Mouse (Mus musculus) neural tube, embryonic 10.5 days (tissue): ENCODE results near the gene Camk1d.

Experiments
- DNase-seq: peaks from one replicate; pipeline ENCODE4 v3.0.0-alpha.2; 2017; ENCODE audit warnings: low spot score; ENCODE audit errors: extremely low spot score

The Camk1d gene

DNA sequence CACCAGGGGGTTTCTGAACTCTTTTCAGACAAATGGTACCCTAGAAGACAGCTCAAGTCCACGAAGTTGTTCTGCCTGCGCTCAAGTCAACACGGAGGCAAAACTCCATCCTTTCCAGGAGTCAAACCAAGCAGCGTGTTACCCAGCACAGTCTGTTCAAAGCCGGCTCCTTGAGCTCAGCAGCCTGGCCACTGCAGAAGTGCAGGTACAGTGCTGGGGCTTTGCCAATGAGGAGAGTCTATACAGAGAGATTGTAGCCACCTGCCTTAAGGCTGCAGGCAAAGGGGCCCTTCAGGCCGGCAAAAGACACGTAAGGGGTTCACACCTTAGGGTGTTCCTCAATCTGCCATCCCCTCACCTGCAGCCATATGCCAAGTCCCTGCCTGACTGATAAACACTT, 2.1 kb downstream of the Camk1d start:
- no peak for DNase-seq

DNA sequence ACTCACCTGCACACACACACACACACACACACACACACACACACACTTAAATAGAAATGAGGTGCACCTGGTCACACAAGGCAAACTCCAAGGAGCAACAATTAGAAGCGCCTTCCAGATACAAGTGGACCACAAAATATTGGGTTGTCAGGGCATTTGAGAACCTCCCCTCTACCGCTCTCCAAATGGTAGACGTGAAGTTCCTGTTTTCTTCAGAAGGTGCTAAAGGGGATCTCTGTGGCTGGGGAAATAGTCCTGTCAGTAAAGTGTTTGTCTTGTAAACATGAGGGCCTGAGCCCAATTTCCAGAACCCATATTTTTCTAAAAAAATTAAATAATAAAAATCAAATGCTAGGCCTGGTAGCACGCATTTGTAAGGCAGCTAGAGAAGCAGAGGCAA, 4.4 kb downstream of the Camk1d start:
- DNase-seq: no peak

DNA sequence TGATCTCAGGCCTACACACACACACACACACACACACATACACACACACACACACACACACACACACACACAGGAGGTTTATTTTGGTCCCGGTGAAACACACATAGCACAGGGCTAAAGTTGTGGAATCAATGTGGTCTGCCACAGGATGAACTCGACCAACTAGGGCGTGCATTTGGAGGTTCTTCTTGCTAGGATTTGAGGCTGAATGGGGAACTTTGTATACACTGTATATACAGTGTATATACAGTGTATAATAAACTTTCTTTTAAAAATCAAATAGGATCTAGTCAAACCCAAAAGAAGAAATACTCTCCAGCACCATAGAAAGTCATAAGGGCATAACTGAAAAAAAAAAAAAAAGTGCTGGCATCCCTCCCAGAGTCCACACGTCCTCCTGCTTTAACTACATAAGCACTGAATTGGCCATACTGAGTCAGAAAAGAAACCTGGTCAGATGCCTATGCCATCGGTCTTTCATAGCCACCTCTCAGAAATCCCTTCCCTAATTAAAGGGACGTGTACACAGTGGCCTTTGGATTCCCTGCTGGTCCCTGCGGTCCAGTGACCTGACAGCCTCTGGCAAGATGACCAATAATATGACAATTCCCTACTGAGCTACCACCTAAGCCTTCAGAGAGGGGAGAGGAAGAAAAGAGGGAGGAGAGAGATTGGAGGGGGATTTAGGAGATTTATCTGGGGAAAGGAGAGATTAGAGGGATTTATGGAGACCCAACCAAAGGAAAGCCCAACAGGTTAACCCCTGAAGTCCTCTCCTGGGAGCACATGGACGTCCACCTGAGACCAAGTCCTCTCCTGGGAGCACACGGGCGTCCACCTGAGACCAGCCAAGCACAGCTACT, 6.2 kb downstream of the Camk1d start:
- DNase-seq: no peak

DNA sequence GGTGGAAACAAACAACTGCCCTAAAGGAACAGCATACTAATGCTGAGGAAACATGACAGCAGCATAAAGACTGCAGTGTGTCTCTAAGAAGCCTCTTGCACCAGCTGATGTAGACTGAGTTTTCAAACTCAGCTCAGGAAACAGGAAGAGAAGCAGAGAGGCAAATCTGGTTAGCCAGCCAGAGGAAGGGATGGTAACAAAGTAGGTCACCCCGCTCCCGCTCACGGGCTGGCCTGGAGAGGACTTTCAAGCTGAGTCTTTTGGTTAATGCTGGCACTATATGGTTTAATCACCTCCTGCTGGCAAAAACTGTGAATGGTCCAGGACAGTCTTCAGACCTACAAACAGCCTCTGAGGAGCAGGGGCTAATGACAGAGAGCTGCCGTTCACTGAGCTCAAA, 7.7 kb downstream of the Camk1d start:
- no peak for DNase-seq

DNA sequence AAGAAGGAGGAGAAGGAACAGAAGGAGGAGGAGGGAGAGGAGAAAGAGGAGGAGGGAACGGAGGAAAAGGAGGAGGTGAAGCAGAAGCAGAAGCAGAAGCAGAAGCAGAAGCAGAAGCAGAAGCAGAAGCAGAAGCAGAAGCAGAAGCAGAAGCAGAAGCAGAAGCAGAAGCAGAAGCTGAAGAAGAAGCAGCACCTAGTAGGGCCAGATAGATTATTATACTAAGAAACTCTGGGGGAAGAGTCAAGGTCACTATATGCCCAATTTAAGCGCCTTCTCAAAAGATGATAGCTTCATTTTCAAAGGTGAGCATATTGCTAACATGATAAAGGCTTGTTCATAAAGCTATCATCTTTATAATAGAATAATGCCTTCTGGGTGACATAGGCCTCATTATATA, 11.9 kb downstream of the Camk1d start:
- DNase-seq: no peak

DNA sequence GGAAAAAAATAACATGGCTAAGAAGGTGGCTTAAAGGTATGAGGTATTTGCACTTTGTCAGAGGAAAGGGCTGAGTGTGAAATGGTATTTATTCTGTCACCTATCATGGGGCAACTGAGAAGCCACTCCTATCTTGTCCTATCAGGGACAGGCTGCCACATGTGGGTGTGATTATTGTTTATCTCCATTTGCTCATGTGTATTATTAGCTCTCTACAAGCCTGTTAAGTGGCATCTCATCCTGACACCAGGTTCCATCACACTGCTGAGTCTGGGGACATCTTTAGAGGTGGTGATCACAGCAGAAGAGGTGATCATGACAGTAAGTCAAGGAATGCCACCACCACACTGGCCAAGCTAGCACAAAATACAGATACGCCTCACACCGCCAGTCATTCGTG, 13.4 kb downstream of the Camk1d start:
- DNase-seq: no peak

DNA sequence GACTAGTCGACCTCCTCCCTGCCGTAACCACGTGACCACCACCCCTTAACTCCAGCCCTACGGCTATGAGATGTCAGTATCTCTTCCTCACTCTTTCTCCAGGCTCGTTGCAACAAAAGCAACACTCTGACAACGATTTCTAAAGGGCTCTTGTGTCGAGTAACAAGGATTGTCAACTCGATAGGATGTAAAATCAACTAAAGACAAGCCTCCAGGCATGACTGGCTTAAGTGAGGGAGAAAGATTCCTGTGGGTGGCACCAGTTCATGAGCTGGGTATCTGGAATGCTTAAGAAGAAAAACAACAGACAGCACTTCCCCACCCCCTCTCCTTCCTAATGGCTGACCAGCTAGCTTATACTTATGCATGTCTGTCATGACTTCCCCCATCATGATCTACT, 15.9 kb downstream of the Camk1d start:
- DNase-seq: no peak

DNA sequence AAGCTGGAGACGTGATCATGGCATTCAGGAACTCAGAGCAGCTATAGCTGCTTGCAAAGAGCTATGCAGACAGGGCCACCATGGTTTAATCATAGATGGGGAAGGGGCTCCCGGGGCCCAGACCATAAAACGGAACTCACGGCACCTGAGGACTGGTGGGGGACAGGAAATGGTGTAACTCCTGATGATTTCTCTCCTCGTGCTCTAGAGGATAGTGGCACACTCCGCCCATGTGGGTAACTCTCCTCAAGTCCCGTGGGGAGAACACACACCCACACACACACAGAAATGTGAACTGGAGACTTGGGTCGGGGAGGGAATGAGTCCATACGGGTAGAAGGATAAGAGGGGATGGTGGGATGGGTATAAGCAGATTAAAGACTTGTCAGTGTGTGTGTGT, 20.2 kb downstream of the Camk1d start:
- no peak for DNase-seq

DNA sequence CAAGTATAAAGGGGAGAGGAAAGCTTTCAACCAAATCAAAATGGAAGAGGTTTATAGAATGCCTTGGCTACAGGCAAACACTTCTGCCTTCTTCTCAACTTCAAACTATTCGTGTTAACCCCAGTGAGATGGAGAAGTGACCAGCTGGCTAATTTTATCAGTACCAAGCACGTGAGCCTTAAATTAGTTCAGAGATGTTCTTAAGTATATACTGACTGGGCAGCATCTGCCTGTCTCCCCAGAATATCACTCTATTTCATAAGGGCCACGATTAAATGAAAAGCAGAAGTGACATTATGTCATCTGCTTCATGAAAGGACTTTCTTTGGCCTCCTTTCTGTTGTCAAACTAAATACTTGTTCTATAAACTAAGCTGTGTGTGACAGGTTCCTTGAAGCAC, 22.6 kb downstream of the Camk1d start:
- no peak for DNase-seq

DNA sequence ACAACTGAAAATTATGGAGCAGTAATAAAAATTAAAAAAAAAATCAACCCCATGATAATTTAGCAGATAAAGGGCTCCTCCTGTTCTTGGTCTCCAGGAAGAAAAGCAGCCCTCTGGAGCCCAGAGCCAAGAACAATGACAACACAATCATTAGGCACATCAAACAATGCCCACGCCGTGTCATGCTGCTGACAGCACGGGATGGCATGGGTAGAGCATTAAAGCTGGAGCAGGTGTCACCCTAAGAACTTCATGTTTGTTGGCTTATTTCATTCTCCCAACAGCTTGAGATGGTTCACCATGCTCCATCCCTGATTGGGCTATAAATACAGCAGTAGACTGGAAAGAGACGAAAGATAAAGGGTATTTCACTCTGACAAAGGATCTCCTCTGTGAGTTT, 30.9 kb downstream of the Camk1d start:
- no peak for DNase-seq

DNA sequence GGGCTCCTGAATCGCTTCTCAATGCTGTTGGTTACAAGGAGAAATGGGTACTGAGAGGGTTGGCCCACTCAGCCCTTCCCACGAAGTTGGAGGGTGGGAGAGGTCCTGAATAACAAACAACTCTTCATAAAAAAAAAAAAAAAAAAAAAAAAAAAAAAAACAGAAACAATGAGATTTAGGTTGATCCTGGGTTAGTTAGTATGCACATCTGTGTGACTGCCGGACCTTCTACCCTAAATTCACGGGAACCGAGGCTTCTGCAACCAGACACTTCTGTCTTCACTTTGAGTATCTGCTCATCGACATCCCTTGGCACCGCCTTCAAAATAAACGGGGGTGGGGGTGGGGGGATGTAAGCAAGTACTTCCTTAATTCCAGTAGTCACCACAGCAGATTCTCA, 32.4 kb downstream of the Camk1d start:
- DNase-seq: no peak

DNA sequence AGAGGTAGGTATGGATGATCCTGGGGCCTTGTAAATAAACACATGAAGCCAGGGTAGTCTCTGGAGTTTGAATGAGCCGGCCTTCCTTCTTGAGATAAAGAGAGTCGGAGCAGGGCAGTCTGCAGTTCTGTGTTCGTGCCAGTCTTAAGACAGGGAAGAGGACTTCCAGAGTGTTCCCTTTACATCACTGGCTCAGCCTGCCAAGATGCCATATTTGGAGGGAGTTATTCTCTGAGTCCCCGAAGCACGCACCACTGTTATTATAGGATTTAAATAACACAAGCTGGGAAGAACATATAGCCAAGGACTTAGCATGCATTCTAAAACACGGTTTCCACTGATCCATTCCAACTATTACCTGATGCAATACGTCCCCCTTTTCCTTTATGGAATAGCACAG, 33.0 kb downstream of the Camk1d start:
- no peak for DNase-seq

DNA sequence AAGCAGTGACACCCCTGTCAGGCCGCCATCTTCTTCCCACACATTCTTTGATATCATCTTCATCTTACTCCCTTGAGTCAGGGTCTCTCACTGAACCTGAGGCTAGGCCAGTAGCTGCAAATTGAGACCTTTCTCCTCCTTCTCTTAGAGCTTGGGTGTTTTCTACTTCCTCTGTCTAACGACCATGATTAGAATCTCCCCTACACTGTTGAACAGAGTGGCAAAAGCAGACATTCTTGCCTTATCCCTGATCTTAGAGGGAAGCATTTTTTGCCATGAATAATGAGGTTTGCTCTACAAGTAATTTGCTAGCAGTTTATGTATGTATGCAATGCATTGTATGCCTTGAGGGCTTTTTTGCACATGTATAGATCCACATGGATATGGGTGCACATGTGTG, 35.3 kb downstream of the Camk1d start:
- DNase-seq: no peak

DNA sequence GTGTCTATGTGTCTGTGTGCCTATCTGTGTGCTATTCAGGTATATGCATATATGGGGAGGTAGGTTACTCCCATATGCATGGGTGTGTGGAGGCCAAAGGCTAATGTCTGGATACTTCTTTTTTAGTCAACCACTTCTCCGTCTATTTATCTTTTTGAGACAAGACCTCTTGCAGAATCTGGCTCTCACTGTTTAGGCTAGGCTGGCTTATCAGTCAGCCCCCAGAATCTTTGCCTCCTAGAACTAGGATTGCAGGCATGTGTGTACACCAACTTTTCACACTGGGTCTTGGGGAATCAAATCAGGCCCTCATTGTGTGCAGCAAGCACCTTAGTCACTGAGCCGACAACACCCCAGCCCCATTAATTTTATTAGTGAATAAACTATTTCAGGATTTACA, 36.8 kb downstream of the Camk1d start:
- DNase-seq: no peak

DNA sequence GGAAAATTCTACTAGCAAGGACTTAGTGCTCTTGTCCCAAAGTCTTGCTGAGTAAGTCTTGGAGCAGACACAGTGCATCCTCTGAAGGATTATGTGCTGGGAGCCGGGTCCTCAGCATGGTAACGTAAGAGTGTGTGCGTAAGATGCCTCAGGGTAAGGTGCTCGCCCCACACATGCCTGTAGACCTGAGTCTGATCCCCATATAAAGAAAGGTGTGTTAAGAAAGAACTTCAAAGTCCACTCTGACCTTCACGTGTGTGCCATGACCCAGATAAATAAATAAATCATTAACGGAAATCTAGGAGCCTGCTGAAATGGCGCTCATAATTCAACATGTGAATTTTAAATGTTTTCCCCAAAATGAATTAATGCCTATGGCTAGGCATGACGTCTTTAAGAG, 37.5 kb downstream of the Camk1d start:
- DNase-seq: no peak

DNA sequence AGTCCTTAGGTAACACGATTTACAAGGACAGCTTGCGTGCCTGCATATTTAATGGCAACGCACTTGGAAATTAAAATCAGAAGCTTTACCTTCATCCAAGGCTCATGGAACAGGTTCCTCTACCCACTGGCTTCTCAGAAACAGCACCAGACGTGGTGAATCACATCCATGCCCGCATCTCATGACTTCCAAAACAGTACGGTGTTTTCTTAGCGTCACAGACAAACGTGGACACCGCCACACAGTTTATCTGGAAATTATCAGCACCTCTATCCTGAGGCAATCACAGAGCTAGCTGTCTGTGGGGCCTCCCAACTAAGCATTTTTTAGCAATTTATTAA, 38.2 kb downstream of the Camk1d start:
- DNase-seq: no peak

DNA sequence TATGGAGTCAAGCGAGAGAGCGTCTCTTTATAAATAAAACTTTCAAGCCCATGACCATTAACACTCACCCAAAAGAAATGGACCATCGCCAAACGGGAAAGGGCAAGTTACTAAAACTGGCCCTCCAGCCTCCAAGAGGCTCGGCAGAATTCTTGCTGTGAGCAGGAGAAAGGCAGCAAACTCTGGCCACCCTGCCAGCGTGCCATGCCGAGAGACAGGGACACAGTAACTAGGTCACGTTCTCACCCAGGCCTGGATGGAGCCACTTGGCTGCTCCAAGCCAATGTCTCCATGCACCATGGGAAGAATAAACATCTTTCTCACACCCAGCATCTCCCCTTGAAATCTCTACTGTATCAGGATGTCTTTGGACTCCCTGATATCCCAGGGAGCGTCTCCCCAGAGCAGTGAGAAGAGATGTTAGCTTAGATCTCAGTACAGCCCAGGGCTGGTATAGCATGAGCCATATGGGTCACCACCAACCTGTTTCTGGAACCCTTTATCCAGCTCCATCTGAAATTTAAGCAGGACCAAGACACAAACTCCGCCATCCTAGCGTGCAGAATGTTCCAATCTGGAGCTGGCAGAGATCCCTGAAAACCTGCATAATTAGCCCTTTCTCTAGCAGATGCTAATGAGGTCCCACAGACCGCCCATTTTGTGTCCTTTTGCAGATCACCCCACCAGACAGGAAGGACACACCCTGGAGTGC, 38.7 kb downstream of the Camk1d start:
- no peak for DNase-seq

DNA sequence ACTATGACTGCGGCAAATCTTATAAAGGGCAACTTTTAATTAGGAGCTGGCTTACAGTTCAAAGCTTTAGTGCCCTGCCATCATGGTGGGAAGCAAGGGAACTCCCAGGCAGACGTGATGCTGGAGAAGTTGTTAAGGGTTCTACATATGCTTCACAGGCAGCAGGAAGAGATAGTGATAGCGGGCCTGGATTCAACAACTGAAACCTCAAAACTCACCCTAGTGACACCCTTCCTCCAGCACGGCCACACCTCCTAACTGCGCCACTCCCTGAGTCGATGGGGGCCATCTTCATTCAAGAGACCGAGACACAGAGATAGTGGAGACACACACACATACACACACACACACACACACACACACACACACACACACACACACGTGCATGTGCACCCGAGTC, 39.8 kb downstream of the Camk1d start:
- no peak for DNase-seq

DNA sequence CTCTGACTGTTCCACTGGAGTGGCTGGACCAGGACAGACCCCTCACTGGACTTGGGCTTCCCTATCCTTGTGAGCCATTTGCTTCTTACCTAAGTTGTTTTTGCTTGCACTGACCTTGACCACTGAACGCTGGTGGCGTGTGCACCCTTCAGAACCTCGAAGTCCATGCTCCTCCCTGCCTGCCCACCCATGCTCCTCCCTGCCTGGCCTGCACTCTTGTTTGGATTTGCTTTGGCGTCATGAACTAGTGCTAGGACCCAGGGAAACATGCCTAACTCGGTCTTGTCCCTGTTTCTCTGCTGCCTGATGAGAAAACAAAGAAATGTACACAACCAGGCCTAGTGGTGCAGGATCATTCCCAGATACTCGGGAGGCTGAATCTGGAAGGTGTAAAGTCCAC, 40.5 kb downstream of the Camk1d start:
- no peak for DNase-seq

DNA sequence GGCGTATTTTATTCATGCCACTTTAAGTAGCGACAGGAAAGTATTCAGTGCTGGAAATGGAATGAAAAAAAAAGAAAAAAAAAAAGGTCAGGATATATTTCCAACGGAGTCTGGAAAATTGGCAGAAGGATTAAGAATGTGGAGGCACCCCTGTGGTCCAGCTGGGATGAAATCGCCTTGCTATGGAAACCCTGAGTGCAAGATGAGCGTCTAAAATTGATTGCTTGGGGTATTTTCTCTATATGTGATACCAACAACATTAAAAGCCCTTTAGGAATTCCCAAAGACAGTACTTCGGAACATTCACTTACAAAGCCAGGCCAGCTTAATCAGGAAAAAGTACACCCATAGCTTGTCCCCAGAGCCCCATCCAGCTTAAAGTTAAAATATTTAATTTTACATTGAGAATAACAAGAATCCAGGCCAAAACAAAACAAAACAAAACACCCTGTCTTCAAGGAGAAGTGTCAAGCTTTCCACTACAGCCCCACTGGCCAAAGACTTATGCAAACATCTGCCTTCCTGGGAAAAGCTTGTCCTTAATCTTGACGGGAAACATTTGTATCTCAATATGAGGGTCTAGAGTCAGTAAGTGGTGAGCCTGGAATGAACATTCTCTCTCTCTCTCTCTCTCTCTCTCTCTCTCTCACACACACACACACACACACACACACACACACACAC, 41.3 kb downstream of the Camk1d start:
- no peak for DNase-seq

DNA sequence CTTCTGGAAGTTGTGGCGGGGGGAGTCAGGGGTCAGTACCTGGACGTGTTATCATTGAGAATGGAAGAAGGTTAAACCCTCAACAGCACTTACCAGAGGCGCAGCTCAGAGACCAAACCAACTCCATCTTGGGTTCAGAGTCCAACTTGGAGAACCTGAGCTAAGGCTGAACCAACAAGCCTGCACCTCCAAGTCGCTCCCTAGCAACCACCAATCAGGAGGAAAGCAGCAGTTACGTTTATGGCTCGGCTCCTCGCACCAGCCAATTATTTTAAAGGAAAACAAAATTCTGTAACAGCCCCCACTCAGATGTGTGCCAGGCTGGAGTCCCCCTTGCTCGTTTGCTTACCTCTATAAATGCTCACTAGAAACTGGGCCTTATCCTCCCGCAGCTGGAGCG, 44.2 kb downstream of the Camk1d start:
- no peak for DNase-seq

DNA sequence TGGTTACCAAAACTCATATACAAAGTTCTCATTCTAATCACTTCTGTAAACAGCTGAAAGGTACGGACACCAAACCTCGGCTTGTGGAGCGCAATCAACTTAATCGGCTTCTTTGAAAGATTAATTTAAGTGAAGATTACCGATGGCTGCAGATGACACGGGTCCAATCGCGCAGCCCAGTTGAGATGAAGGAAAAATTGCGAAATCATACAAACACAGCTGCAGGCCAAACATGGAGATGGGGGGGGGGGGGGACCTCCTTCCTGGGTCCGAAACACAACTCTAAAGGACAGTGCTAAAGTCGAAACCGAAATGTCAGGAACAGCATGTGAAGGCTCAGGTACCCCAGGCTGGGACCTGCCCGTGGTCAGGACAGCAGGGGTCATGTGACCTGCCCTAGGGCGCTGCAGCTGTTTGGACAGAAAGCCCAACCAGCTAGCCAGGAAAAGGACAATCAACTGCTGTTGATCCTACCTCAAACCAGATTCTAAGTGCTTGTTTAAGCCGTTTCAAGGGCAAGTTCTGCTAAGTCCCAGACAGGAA, 44.7 kb downstream of the Camk1d start:
- DNase-seq: no peak
